Mouse (Mus musculus): Measurements from ENCODE around the gene Coa5. TPM values are rescaled to one million over a fixed set of nuclear protein-coding genes. Genes with fewer than 3 reads are reported as not detected.

The Coa5 gene
- 10 to 100 TPM; 68.5 to 72.1 TPM for polyA plus RNA-seq (2017; shearing (Covaris generic))

DNA sequence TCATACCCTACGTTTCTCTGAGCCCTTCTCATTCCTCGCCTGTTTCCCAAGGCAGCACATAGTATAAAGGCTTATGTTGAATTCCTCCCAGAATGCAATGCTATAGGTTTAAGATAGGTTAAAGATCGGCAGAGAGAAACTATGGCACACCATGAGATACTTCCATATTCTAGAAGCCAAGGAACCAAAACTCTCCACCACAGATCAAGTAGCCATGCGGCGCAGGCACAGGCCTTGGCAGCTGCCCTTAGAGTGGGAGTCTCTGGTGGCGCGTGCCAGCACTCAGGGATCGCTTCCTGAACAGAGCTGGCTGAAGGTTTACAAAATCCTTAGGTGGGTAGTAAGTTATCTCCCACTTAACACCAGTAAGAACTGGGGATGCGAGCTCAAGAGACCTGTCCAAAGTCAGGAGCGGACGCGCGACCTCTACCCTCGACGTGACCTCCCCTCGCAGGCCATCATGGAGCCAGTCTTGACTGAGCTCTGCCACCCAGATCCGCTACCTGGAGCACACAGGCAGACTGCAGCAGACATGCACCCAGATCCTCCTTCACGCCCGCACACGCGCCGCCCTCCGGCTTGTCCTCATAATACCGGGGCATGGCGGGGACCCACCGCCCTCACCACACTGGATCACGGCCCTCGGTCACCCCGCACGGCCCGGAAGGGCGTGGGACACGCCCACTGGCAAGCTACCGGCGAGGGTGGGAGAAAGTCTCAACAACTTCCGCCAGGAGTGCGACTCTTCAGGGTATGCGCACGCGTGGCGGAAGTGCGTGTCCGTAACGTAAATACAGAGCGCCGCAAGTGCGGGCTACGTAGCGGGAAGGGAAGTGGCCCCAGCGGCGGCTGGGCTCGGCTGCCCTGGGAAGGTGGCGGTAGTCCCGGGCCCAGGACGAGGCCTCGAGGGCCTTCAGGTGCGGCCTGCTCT lies at the start of gene Coa5, which contains the start of gene Unc50:
Coa5 (minus strand) TSS at position 738 of the 931 bp plus-strand sequence.
Unc50 (plus strand) TSS at position 774 of the 931 bp plus-strand sequence.

Other genes starting within 250 kb of the Coa5 start
- 1 to 10 TPM in 1 of 2 experiments, under 1 TPM in 1; 0.07 to 1.2 TPM for gene Cnga3, start 215.7 kb downstream of the Coa5 start, polyA plus RNA-seq (2017; shearing (Covaris generic))
- 10 to 100 TPM; 18.2 to 22.2 TPM for gene Inpp4a, start 130.2 kb downstream of the Coa5 start, polyA plus RNA-seq (2017; shearing (Covaris generic))
- 100 to 1,000 TPM; 102 to 109 TPM for gene Unc50, start within 50 bp of the Coa5 start, polyA plus RNA-seq (2017; shearing (Covaris generic))
- 10 to 100 TPM in 1 of 2 experiments, 1 to 10 TPM in 1; 9.5 to 18.4 TPM for gene Mgat4a, start 110.9 kb upstream of the Coa5 start, polyA plus RNA-seq (2017; shearing (Covaris generic))

Measured in inflammation-experienced regulatory T-cells (primary cell).